Mouse (Mus musculus): ENCODE measurements at regions not wholly inside any gene's neighbourhood (a gene's known extent, or its start where the extent isn't known, plus 50 kb on each side); places are given as distances from the start of the nearest gene placed in this dataset.

DNA sequence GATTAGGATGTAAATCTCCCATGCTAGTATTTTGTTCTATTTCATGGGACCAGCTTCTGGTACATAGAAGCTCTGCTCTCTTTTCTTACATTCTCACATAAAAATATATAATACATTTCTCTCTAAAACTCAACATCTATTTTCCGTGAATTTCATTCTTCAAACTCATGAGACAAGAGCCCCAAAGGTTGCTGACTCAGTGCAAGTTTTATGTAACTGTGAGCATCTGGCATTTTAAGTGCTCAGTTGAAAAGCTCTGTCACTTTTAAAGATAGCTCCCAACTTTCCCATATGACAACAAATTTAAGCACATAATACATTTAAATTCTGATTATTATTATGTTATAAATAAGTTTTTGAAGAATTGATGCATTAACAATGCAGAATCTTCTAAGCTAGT, 268.5 kb downstream of the AW209491 start:
- no peak for DNase-seq

DNA sequence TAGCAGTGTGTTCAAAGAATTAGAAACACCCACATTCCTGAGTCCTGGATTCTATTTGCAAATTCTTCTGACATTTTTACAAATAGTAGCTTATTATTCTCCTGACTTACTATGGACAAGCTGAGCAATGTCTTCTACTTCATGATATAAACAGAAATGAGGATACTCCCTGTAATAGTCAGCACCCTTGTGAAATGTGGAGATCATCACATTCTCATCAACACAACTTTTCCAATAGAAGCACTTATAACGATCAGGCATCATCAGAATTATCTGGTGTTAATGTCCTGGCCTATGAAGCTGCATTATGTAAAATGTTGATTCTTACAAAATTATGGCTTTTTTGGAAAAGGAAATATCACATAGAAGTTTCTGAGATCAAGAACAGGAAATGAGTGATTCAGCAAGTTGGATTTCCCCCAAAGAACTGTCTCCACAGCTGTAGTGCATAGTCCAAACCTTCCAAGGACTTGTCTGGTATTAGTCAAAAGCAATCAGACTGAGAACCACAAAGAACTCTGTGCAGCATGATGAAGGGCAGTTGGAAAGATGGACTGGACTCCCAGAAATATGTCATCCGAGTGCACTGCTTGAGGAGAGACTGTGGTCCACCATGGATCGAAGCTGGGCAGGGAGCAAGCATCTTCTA, 300.3 kb downstream of the AW209491 start:
- DNase-seq: no peak

DNA sequence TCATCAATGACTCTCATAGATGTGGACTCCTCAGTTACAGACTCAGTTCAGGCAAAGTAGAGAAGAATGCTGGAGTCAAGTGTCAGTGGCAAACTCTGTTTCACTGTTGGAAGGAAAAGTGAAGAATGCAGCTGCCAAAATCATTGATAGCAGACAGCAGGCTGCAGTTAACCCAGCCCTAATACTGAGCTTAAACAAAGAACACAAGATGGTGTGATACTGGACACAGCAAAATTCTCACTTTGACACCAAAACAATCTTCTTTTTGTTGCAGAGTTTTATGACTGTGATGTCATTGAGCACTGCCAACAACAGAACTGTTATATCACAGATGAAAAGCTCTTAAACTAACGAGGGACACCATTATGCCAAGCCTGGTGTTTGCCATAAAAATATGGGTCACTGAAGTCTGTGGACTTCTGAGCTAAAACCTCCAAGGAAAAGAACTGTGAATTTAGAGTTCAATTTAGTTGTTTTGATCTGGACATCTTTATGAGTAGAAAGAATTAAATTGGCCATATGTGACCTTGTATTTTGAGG, 336.3 kb downstream of the AW209491 start:
- peak; percentile 1 for DNase-seq

DNA sequence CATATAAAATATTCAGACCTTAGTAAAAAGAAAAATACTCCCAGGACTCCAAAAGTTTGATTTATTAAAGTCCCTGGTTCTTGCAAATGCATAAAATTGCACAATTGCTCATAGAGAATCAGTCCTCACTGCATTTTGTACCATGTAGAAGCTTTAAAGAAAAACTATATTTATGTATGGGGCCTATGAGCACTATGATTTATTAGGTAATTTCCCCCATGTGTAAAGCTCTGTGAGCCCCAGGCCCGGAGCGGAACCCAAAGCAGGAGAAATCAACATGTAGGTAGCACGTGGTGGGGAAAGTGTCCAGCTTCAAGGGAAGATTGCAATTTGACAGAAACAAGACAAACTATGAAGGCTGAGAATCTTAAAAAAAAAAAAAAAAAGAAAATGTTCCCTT, 372.7 kb downstream of the AW209491 start:
- DNase-seq: no peak

DNA sequence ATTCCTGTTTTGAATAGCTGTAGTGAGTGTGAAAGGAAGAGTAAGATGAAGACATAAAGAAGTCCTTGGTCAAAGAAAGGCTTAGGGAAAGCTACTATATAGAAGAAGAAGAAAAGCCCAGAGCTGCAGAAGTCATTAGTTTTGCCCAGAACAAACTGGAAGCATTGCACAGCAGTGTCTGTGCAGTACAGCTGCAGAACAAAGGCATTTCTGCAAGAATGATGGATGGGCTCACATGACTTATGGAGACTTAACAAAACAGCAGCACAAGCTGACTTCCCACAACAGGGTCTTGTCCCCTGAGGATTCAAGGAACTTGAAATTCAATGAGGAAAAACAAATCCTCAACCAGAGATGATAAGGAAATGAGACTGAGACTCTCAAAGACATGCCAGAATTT, 381.7 kb downstream of the AW209491 start:
- no peak for DNase-seq

DNA sequence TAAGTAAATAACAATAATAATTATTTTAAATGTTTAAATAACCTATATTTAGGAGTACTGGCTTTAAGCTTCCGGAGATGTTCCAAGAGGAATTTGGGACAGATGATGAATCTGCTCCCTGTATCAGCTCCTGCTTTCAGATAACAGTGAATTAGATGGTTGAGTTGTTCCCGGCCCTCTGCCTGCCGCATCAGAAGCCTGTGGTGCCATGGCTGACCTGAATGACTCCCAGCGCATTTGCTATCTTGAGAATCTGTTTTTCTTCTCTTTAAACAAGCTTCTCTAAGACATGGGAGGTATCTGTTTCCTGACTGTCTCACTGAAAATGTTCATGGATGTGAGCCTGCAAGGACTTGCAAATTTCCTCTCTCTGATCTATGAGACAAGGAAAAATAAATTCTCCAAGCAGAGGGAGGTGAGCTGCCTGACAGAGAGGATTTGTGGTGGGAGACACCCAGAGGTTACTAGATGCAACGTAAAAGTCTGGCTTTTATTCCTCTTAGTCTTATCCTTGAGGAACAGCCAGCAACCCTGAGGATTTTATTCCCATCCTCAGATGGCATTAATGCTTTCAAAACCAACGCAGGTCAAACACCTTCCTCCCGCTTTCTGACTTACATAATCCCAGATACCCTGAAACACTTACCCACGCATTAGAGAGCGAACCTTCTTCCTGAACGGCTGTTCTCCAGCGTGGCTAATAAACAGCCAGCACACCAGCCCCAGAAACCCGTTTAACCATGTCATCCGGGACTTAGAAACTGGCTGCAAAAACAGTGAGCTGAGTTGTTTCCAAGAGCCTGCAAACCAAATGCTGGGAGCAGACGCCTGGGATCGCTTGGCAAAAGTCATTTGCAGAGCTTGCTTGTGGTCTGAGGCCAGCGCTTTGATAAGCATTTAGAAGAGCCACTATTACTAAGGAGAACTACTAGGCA, 389.1 kb downstream of the AW209491 start:
- peak; percentile 0 for DNase-seq

DNA sequence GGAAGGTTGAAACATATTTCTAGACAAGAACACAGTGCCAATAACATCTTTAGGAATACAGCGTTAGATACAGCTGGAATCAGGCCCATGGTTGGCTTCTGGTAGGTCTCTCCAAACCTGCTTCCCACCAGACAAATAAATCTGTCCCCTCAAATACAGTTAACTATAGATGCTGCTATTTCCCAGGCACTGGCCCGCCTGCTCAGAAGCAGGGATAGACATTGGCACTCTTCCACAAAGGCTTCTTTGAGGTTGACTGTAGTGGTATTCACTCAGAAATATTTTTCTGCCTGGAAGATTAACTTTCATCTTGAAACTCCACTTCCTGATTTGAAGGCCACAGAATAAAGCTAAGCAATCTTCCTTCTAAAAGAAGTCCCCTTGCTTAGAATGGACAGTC, 396.6 kb downstream of the AW209491 start:
- DNase-seq: no peak

DNA sequence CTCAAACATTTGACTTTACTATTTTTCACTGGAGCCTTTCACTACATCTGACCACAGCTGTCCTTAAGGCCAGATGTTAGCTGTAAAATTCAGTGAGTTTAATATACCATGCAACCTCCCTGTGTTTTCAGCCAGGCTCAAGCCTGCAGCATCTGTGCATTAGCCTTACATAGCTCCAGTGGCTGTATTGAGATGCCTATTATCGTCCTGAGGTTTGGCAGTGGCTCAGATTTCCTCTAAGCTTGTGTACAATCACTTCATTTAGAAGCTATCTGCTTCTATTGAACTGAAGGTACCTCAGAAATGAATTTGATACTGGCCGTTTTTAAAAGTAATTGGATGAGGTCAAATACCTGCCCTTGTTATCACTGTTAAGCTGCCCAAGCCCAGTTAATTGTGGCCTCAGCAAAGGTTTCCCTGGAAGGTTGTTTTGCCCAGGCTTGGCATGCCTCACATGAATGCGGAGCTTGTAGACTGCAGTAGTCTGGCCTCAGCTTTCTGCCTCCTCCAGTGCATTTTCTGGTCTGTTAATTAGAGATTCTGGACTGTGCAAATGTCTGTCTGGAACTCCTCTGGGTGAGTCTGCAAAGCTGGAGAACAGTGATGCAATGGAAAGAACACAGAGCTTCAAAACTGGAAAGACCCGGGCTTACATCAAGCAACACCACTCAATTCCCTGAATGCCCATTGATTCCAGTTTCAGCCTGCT, 410.2 kb upstream of the Gli3 start:
- peak; percentile 6 for DNase-seq

DNA sequence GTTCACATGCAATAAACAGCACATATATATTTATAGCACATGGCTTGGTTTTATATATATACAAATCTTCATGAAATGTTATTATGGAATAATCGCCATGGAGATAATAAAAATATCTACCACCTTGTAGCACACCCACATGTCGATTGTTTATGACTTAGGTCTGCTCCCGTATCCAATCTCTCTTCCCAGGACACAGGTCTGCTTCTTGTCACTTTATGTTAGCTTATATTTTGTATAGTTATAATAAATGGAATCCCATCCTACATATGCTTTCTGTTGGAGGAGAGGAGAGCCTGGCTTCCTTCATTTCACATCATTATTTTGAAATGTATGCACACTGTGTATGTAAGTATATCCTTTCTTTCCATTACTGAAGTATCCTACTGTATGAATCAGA, 408.3 kb upstream of the Gli3 start:
- no peak for DNase-seq

DNA sequence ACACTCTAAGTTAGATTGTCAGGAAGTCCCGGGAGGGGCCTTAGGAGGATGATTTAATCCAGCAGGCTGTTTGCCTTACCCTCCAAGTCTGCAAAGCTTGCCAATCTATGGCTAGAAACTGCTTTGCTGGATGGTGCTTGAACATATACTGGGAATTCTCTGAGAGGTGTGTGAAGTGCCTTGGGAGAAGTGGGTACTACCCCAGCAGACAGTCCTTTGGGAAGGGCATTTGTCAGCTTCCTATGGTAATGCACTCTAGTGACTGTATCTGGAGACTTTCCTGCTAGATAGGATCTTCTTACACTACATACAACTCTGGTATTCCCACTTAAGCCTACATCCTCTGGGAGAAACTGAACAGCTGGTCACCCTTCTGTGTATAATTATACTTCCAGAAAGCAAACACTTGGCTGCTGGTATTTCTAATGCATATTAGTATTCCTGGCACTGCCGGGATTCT, 384.4 kb upstream of the Gli3 start:
- no peak for DNase-seq

DNA sequence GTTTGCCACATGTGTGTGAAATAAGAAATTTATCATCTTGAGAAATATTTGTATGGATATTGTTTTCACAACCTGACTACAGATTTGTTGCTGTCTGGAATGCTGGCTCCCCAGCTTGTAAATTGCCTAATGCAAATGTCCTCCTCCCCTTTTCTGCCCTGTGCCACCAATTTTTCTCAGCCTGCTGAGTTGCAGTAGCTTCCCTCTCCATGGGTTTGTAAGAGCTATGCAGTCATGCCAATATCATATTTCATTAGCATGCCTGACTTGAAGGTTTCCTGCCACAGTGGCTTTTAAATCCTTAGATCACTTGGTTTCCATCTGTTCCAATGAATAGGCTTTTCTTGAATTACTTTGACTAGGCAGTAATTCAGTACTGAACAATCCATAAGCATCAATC, 383.9 kb upstream of the Gli3 start:
- DNase-seq: no peak

DNA sequence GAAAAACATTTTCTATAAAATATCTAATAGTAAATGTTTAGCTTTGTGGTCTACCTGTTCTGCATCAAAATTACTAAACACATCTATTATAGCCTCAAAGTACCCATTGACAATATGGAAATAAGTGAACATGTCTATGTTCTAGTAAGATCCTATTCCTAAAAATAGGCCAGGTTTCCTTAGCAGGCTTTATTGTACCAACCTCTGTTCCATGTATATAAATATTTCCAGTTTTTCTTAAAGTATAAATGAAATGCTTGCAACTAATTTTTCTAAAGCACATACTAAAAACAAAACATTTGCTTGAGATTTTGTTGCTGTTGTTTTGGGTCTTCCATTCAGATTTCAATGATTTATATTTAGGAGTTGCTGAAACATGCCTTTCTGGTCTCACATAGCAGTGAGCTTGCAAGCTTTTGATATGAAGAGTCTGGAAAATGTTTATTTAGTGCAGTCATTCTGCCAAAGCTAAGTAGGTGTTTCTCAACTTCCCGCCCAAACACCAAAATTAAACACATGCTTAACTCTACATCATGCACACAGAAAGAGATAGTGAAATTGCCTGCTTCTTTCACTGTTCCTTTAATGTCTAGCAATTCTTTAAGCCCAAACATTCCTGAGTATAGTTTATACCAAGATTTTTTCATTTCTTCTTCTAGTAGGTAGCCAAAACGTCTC, 380.6 kb upstream of the Gli3 start:
- no peak for DNase-seq

DNA sequence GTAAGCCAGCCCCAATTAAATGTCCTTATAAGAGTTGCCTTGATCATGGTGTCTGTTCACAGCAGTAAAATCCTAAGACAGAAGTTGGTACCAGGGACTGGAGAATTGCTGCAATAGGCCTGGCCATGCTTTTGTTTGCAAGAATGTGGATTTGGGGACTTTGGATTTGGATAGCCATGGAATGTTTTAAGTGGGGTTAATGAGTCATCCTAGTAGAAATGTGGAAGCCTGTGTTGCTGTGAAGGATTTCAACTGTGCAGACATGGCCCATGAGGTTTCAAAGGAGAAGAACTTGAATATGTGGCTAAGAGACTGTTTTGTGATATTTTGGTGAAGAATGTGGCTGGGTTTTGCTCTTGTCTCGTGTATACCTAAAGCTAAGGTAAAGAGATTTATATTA, 368.2 kb upstream of the Gli3 start:
- DNase-seq: no peak

DNA sequence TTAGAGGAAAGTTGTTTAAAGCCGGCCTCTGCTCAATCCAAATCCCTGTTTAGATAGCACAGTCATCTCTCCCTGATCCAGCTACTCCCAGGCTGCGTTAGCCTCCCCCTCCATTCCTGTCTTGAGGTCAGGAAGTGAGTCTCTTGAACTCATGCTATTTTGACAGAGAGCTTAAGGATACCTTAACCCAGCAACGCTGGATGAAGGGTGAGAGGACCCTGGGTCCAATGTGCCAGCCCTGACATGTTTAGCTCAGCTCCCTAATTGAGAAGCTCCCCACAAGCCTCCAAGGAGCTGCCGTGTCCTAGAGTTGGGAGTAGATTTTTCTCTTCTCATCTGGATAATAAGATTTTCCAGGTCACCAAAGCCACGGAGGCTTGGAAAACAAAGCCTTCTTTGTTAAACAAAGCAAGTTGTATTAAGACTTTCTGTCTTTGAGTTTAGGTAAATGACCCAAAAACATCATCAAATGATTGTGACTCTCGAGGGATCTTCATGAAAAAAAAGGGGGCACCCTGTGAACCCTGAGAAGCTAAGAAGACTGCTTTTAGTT, 355.2 kb upstream of the Gli3 start:
- DNase-seq: peak; percentile 86

DNA sequence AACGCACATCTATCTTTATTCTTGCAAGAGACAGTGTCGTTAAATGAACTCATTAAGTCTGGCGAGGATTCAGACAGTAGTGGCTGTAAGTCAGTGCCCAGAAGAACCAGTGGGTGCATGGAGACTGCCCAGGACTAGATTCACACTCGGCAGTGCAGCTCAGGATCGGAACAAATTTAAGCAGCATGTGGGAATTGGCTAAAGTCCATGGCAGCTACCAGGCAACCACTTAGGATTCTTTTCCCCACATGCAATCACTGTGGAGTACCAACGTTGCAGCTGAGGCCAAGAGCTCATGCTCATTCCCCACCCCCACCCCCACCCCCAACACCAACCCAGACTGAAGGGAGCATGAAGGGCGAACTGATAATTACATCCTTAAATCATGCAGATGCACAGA, 349.7 kb upstream of the Gli3 start:
- no peak for DNase-seq

DNA sequence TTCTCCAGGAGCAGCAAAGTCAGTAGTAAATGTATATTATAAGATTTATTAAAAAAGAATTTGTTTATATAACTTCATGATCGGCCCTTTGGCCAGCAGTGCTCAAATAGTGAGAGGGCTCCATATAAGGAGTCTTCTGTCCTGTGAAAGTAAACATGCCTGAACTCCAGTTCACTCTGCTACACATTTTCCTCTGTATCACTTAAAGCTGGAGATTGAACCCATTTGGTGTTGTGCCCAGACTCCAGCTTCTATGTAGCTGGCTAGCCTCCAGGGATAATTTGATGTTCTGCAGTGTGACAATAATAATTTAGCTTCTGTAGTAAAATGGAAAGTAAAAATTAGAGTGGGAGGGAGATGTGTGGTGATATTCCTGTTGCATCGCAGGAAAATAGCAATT, 332.8 kb upstream of the Gli3 start:
- no peak for DNase-seq

DNA sequence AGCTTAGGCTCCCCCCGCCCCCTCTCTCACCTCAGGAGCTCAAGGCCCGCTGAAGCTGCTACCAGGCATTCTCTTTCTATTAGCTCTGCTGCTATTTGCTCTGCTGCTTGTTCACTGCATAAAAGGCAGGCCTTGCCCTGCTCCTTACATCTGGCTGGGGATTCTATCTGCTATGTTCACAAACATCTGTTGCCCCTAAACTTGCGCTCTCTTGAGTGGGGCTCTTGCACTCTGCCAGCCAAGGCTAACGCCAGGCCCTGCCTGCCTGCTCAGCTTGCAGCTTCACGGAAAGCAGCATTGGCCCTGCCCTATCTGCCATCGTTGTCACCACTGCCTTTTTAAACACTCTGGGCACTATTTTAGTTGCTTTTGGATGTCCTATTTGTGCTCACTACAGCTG, 316.9 kb upstream of the Gli3 start:
- no peak for DNase-seq

DNA sequence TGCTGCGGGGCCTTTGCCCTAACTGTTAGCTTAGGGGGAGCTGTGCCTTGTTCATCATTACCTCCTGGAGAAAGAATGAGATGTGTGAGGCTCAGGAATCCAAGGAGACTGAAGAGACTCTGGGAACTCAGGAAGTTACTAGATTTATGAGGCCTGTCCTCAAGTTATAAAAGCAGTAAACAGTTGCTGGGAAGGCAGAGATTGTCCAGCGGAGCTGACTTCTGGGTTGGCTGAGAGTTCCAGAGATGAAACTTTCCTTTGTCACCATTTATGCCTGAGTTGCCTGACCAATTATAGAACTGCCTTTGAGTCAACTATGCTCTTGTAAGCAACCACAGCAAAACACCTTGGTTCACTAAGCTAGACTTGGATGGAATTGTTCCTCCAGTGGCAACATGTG, 282.1 kb upstream of the Gli3 start:
- no peak for DNase-seq

DNA sequence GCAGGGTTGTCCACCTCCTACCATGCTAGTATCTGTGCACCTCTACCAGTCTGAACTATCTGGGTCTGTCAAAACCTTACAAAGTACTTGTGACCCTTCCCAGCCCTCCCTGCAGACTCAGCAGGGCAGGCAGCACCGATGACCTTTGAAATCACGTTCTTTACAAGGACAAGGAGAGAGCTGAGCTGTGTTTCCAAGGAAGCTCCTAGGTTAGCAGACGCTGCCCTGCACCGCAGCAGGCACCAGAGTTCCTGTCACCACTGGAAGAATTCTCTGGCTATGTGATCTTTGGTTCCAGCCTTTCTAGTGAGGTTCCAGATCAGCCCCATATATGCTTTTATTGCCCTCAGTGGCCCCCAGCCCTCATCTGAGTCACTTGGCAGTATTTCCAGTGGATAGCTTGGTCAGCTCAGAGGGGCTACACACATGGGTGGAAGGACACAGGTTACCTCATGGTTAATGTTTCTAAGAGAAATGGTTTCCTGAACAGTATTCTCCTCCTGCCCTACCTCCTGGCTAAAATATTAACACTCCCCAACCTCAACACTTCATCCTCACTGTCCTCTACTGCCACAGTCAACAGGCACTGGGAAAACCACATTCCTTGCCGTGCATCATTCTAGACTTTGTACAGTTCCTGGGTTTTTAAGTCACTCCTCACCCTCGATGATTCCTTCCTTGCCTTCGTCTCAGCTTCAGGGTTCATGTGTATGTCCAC, 251.2 kb upstream of the Gli3 start:
- no peak for DNase-seq

DNA sequence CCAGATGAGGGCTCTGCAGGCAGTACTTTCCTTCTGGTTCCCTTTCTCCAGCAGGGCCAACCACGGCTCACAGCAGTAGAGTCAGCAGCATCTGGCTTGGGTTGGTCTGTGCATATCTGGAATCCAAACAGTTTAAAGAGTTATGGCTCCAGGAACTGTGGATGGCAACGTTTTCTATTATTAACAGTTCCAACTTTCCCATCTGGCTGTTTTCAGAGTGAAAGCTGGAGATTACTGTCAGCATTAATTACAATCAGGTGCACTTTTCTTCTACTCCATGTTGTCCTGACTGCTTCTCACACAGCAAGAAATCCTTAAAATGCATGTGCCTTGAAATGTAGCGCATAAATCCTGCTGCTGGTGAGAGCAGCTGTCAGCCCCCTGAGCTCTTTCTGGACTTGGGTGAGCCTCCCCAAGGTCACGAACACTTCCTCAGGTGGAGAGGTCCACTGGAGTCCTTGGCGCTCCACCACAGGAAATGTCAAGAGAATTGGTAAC, 250.6 kb upstream of the Gli3 start:
- peak; percentile 55 for DNase-seq

DNA sequence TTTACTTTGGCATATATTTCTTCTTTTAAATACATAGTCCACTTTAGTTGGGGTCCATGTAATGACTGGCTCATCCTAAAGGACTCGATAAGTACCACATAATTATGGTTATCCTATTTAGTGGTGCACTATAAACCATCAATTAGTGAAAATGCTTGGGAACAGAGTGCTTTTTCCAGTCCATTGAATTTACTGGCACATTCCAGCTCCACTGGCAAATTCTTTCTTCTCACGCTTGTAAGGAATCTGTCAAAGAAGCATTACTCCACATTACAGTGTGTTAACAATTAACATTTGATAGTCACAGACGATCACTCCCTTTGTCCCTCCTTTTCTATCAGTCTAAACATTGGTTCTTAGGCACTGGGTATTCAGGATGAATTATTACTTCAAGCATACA, 241.7 kb upstream of the Gli3 start:
- peak; percentile 6 for DNase-seq

DNA sequence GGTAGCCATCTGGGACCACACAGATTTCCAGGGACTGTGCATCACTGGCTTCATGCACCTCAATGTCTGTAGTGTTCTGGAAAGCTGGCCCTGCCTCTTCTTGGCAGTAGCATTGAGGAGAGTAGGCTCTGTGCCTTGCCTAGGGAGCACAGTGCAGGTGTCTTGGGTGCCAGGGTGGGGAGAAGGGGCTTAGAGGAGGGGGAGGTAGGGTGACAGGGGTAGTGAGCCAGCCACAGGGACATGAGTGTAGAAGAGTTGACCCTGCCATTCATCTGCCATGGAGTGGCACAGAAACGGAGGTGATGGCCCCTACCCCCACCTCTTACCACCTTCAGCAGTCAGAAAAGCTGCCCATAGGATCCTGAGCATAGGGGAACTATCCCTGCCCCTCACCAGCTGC, 235.4 kb upstream of the Gli3 start:
- DNase-seq: no peak
